Comparison of ENCODE assay signal across 12 mouse cellular contexts in the genomic region with DNA sequence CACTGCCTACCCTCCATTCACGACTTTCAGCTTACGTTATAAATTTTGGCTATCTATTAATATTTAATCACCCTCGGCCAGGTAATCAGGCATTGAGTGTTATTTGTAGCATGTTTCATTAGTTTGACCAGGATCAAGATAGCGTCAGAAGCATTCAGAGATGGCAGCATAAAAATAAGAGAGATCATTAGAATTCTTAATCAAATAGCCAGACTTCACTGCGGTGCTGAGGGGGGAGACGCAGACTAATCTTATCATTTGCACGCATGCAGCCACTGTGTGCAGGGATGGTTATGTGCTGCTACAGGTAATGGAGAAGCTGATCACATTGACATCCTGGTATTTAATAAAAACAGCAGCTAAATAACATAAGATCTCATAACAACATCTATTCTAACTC.
"Had no signal": no experiment of that assay in that cellular context is flagged by ENCODE, and none has a peak within 500 bp of the region (broad histone marks: within the 10 kb centered on the region; RNA-seq: fewer than 3 reads in every experiment).

No protein-coding gene starts in this region.

- DNase-seq: retina, postnatal 1 day; right cerebral cortex, adult 18-20 months; right cerebral cortex, postnatal 14 days; right cerebral cortex, postnatal 25 days; right cerebral cortex, postnatal 4 days; spleen, adult 18-20 months; thymus, adult 18-20 months; thymus, adult 2 months; thymus, postnatal 14 days; thymus, postnatal 25 days; thymus, postnatal 36 days; thymus, postnatal 4 days had no signal
